Mouse (Mus musculus): ENCODE measurements at regions not wholly inside any gene's neighbourhood (a gene's known extent, or its start where the extent isn't known, plus 50 kb on each side); places are given as distances from the start of the nearest gene placed in this dataset.

- H3K36me3 ChIP-seq (ENCODE audit: control insufficient read depth, insufficient read depth, low read length) = no peaks in the 10 kb centered on the region
- DNase-seq (ENCODE audit: low spot score) (no peak), ATAC-seq (replicated peaks; ENCODE audit: low FRiP score) (no peak)
- no peaks in the 10 kb centered on the region for H3K27me3 ChIP-seq (replicated peaks; ENCODE audit: control insufficient read depth, insufficient read depth, low read length)
- 86% methylated on average over 12 of the region's 12 CpGs for WGBS
- H3K4me3 ChIP-seq (ENCODE audit: low read depth, low read length) = no peak overlapping the region
- no peak overlapping the region for H3K4me2 ChIP-seq
- H3K4me1 ChIP-seq (replicated peaks; ENCODE audit: control insufficient read depth, insufficient read depth, low read length) = no peaks in the 10 kb centered on the region
- H3K9ac ChIP-seq (ENCODE audit: low read depth, low read length) = no peak overlapping the region
- no peaks in the 10 kb centered on the region for H3K9me3 ChIP-seq (ENCODE audit: control insufficient read depth, low read length)
- H3K27ac ChIP-seq (ENCODE audit: low read depth, low read length) = no peak overlapping the region
Observed at GRCm38 (mm10) chr8:8762354-8762753, 72.0 kb upstream of the Arglu1 start.

GRCm38 (mm10) chr8:8758283-8758682, 68.0 kb upstream of the Arglu1 start:
- WGBS = 84% methylated on average over 8 of the region's 8 CpGs
- Histone ChIP-seq H3K4me3 (ENCODE audit: low read depth, low read length) (no peak overlapping the region), H3K27me3 (replicated peaks; ENCODE audit: control insufficient read depth, insufficient read depth, low read length) (no peaks in the 10 kb centered on the region), H3K4me2 (no peak overlapping the region), H3K9ac (ENCODE audit: low read depth, low read length) (no peak overlapping the region), H3K36me3 (ENCODE audit: control insufficient read depth, insufficient read depth, low read length) (no peaks in the 10 kb centered on the region), H3K9me3 (ENCODE audit: control insufficient read depth, low read length) (no peaks in the 10 kb centered on the region), H3K27ac (ENCODE audit: low read depth, low read length) (no peak overlapping the region), H3K4me1 (replicated peaks; ENCODE audit: control insufficient read depth, insufficient read depth, low read length) (no peaks in the 10 kb centered on the region)
- no peak for ATAC-seq (replicated peaks; ENCODE audit: low FRiP score)
- no peak for DNase-seq (ENCODE audit: low spot score)

- Histone ChIP-seq H3K27ac (ENCODE audit: low read depth, low read length) (no peak overlapping the region), H3K36me3 (ENCODE audit: control insufficient read depth, insufficient read depth, low read length) (no peaks in the 10 kb centered on the region), H3K9me3 (ENCODE audit: control insufficient read depth, low read length) (no peaks in the 10 kb centered on the region), H3K9ac (ENCODE audit: low read depth, low read length) (no peak overlapping the region), H3K4me2 (no peak overlapping the region), H3K4me1 (replicated peaks; ENCODE audit: control insufficient read depth, insufficient read depth, low read length) (no peaks in the 10 kb centered on the region), H3K4me3 (ENCODE audit: low read depth, low read length) (no peak overlapping the region), H3K27me3 (replicated peaks; ENCODE audit: control insufficient read depth, insufficient read depth, low read length) (no peaks in the 10 kb centered on the region)
- 78% methylated on average over 15 of the region's 15 CpGs for WGBS
- ATAC-seq (replicated peaks; ENCODE audit: low FRiP score) (no peak), DNase-seq (ENCODE audit: low spot score) (no peak)
Observed at GRCm38 (mm10) chr8:8751208-8751607, 60.9 kb upstream of the Arglu1 start.

DNA sequence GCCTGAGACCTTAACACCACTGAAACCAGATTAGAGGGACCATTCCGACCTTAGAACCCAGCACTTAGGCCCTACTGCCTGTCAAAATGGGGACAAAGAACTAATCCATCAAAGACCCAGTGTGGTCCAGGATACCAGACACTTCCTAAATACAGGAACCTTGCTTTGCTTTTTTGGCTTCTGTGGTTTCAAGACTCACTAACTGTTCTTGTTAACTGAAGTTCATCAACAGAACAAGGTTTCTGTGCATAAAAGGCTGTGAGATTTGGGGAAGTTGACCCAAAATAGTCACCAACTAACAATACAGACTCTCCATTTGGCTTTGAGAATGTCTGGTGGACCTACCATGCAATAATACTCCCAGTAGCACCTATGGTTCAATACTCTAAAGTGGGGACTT, 56.4 kb upstream of the Arglu1 start:
- H3K4me3 ChIP-seq (ENCODE audit: low read depth, low read length) = no peak overlapping the region
- no peak for ATAC-seq (replicated peaks; ENCODE audit: low FRiP score)
- WGBS = 60% methylated on average over 1 of the region's 1 CpGs

GRCm38 (mm10) chr8:8745615-8746285, 55.4 kb upstream of the Arglu1 start:
- 75% methylated on average over 9 of the region's 9 CpGs for WGBS
- Histone ChIP-seq H3K4me2 (no peak overlapping the region), H3K36me3 (ENCODE audit: control insufficient read depth, insufficient read depth, low read length) (no peaks in the 10 kb centered on the region), H3K4me1 (replicated peaks; ENCODE audit: control insufficient read depth, insufficient read depth, low read length) (no peaks in the 10 kb centered on the region), H3K27me3 (replicated peaks; ENCODE audit: control insufficient read depth, insufficient read depth, low read length) (no peaks in the 10 kb centered on the region), H3K4me3 (ENCODE audit: low read depth, low read length) (no peak overlapping the region), H3K9me3 (ENCODE audit: control insufficient read depth, low read length) (no peaks in the 10 kb centered on the region), H3K9ac (ENCODE audit: low read depth, low read length) (no peak overlapping the region), H3K27ac (ENCODE audit: low read depth, low read length) (no peak overlapping the region)
- DNase-seq (ENCODE audit: low spot score) = no peak
- ATAC-seq (replicated peaks; ENCODE audit: low FRiP score) = no peak

More for the DNA sequence above, 56.4 kb upstream of the Arglu1 start:
- Histone ChIP-seq H3K27me3 (replicated peaks; ENCODE audit: control insufficient read depth, insufficient read depth, low read length) (no peaks in the 10 kb centered on the region), H3K36me3 (ENCODE audit: control insufficient read depth, insufficient read depth, low read length) (no peaks in the 10 kb centered on the region), H3K9me3 (ENCODE audit: control insufficient read depth, low read length) (no peaks in the 10 kb centered on the region), H3K4me1 (replicated peaks; ENCODE audit: control insufficient read depth, insufficient read depth, low read length) (no peaks in the 10 kb centered on the region), H3K4me2 (no peak overlapping the region), H3K9ac (ENCODE audit: low read depth, low read length) (no peak overlapping the region), H3K27ac (ENCODE audit: low read depth, low read length) (no peak overlapping the region)
- no peak for DNase-seq (ENCODE audit: low spot score)

Measured in liver, embryonic 11.5 days (tissue).